8 mouse cellular contexts compared by ENCODE assay signal in the genomic region with DNA sequence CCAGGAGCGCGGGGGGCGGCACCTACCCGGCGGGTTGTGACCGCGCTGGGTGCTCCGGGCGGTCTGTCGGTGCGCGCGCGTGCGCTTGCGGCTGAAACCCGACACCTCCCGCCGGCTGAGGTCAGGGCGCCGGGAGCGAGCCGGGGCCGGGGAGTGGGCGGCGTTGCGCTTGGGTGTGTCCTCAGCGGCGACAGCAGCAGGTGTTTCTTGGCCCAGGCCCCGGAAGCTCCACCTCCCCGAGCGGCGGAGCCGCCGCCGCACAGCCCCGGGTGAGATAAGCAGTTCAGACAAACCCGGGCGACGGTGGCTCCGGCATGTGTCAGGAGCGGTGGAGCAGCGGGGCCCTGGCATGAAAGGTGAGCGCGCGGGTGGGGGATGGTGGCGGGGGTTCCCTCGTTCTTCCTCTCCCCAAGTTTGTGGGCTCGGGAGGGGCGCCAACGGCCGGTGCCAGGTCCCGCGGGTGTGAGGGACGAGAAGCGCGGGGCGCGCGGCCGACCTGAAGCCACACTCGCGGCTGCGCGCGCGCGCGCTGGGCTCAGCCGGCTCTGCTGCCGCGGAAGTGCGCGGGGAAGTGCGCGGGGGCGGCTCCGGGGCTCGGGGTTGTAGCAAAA. TPM values are rescaled to one million over a fixed set of nuclear protein-coding genes. Genes with fewer than 3 reads are reported as not detected.
DNase-seq lines count a peak whose midpoint lies in the region; ATAC-seq and TF ChIP-seq lines count a peak whose summit lies in the region.

No protein-coding gene starts in this region.

- TF ChIP-seq POLR2A in small intestine, adult 2 months (IDR thresholded peaks at IDR 0.05; ENCODE audit: low read depth, low read length): peak; percentile 76; the same call in 1 of the 2 replicates

- H3K4me1 ChIP-seq in forebrain, postnatal 0 days (ENCODE audit: insufficient read depth): peaks cover 26% of the 10 kb centered on the region
- H3K4me1 ChIP-seq in hindbrain, embryonic 14.5 days (replicated peaks; ENCODE audit: control insufficient read depth, insufficient read depth, low read length): peaks cover 83% of the 10 kb centered on the region
- H3K4me1 ChIP-seq in limb, embryonic 11.5 days (ENCODE audit: control insufficient read depth, insufficient read depth, low read length): peaks cover 76% of the 10 kb centered on the region
- H3K4me1 ChIP-seq in midbrain, embryonic 11.5 days (ENCODE audit: control insufficient read depth, insufficient read depth, low read length): peaks cover 84% of the 10 kb centered on the region
- H3K4me1 ChIP-seq in small intestine, adult 2 months (ENCODE audit: control insufficient read depth, insufficient read depth, insufficient read length, low read length): peaks cover 36% of the 10 kb centered on the region

- CTCF ChIA-PET in Patski (lab: Charles Lee): no interaction called here

- H3K27ac ChIP-seq in forebrain, postnatal 0 days (ENCODE audit: low read depth, low read length): peak overlapping the region; percentile 98
- H3K27ac ChIP-seq in hindbrain, embryonic 14.5 days: peak overlapping the region; percentile 99
- peak overlapping the region; percentile 67 for H3K27ac ChIP-seq in limb, embryonic 11.5 days (replicated peaks; ENCODE audit: low read depth, low read length)
- H3K27ac ChIP-seq in midbrain, embryonic 11.5 days (ENCODE audit: low read depth, low read length): peak overlapping the region; percentile 95
- H3K27ac ChIP-seq in small intestine, adult 2 months (ENCODE audit: insufficient read depth, low read depth, low read length): peak overlapping the region; percentile 84

- no peaks in the 10 kb centered on the region for H3K36me3 ChIP-seq in forebrain, postnatal 0 days (ENCODE audit: insufficient read depth)
- no peaks in the 10 kb centered on the region for H3K36me3 ChIP-seq in hindbrain, embryonic 14.5 days (replicated peaks; ENCODE audit: control insufficient read depth, insufficient read depth)
- no peaks in the 10 kb centered on the region for H3K36me3 ChIP-seq in limb, embryonic 11.5 days (ENCODE audit: control insufficient read depth, insufficient read depth, low read length)
- H3K36me3 ChIP-seq in midbrain, embryonic 11.5 days (ENCODE audit: control insufficient read depth, insufficient read depth, low read length): no peaks in the 10 kb centered on the region
- H3K36me3 ChIP-seq in small intestine, adult 2 months (ENCODE audit: control insufficient read depth, insufficient read depth, low read length): no peaks in the 10 kb centered on the region

- under 1% methylated on average over 74 of the region's 79 CpGs for WGBS in forebrain, postnatal 0 days
- WGBS in hindbrain, embryonic 14.5 days: under 1% methylated on average over 72 of the region's 79 CpGs
- 1% methylated on average over 72 of the region's 79 CpGs for WGBS in limb, embryonic 11.5 days
- WGBS in midbrain, embryonic 11.5 days: under 1% methylated on average over 69 of the region's 79 CpGs
- under 1% methylated on average over 77 of the region's 79 CpGs for WGBS in small intestine, adult 2 months

- POLR2A ChIA-PET in Patski (lab: Charles Lee): interaction anchor here (1.6 kb wide), 1 partner anchor 122 kb away, joined by 3 read pairs; no protein-coding TSS in a partner anchor

- TF ChIP-seq CTCF in Patski (IDR thresholded peaks at IDR 0.05): no peak
- TF ChIP-seq CTCF in forebrain, postnatal 0 days (IDR thresholded peaks at IDR 0.05; ENCODE audit: low read depth): no peak
- no peak for TF ChIP-seq CTCF in small intestine, adult 2 months (IDR thresholded peaks at IDR 0.05; ENCODE audit: extremely low read depth, insufficient read length, insufficient replicate concordance, low read depth, low read length)

- H3K9me3 ChIP-seq in forebrain, postnatal 0 days (ENCODE audit: low read length): no peaks in the 10 kb centered on the region
- no peaks in the 10 kb centered on the region for H3K9me3 ChIP-seq in hindbrain, embryonic 14.5 days (ENCODE audit: control insufficient read depth, low read length)
- no peaks in the 10 kb centered on the region for H3K9me3 ChIP-seq in limb, embryonic 11.5 days (ENCODE audit: control insufficient read depth, low read length)
- no peaks in the 10 kb centered on the region for H3K9me3 ChIP-seq in midbrain, embryonic 11.5 days (ENCODE audit: control insufficient read depth, low read length)

- peak; percentile 9 for ATAC-seq in Patski
- peak; percentile 19; the same call in 1 of the 2 replicates for ATAC-seq in forebrain, postnatal 0 days
- ATAC-seq in hindbrain, embryonic 14.5 days (ENCODE audit: low FRiP score): no peak
- ATAC-seq in limb, embryonic 11.5 days (ENCODE audit: insufficient number of reproducible peaks, low FRiP score, low TSS enrichment, low read depth): peak; percentile 11; the same call in 1 of the 2 replicates
- ATAC-seq in midbrain, embryonic 11.5 days (ENCODE audit: low FRiP score): peak; percentile 22
- ATAC-seq in monocyte, adult 5-6 weeks (replicated peaks; ENCODE audit: insufficient number of reproducible peaks, low FRiP score, low TSS enrichment, poor library complexity, severe bottlenecking): no peak

- DNase-seq in Patski (ENCODE audit: low read depth, low spot score): no peak
- DNase-seq in cerebellum, adult 18-20 months: peak; percentile 80 to 87
- DNase-seq in forebrain, postnatal 0 days: peak; percentile 80
- DNase-seq in hindbrain, embryonic 14.5 days (ENCODE audit: low spot score): peak; percentile 73
- DNase-seq in limb, embryonic 11.5 days (ENCODE audit: low spot score): peak; percentile 87
- peak; percentile 97 for DNase-seq in midbrain, embryonic 11.5 days (ENCODE audit: low spot score, missing footprints)

- H3K27me3 ChIP-seq in Patski: no peaks in the 10 kb centered on the region
- no peaks in the 10 kb centered on the region for H3K27me3 ChIP-seq in forebrain, postnatal 0 days (ENCODE audit: insufficient read depth, low read length)
- no peaks in the 10 kb centered on the region for H3K27me3 ChIP-seq in hindbrain, embryonic 14.5 days (ENCODE audit: control insufficient read depth, insufficient read depth, low read length)
- H3K27me3 ChIP-seq in limb, embryonic 11.5 days (ENCODE audit: control insufficient read depth, insufficient read depth, low read length): no peaks in the 10 kb centered on the region
- H3K27me3 ChIP-seq in midbrain, embryonic 11.5 days (ENCODE audit: control insufficient read depth, insufficient read depth, low read length): peaks cover 15% of the 10 kb centered on the region; the same call in 1 of the 2 replicates
- no peaks in the 10 kb centered on the region for H3K27me3 ChIP-seq in small intestine, adult 2 months (ENCODE audit: control insufficient read depth, insufficient read depth, low read length)

- H3K4me3 ChIP-seq in forebrain, postnatal 0 days (ENCODE audit: low read depth, low read length): peak overlapping the region; percentile 64
- H3K4me3 ChIP-seq in hindbrain, embryonic 14.5 days (replicated peaks; ENCODE audit: low read length): peak overlapping the region; percentile 56
- H3K4me3 ChIP-seq in limb, embryonic 11.5 days (ENCODE audit: low read depth, low read length): peak overlapping the region; percentile 54
- peak overlapping the region; percentile 67 for H3K4me3 ChIP-seq in midbrain, embryonic 11.5 days (ENCODE audit: low read depth, low read length)
- H3K4me3 ChIP-seq in small intestine, adult 2 months (ENCODE audit: low read depth, low read length): peak overlapping the region; percentile 84

- H3K4me2 ChIP-seq in forebrain, postnatal 0 days (ENCODE audit: low read depth): peak overlapping the region; percentile 98
- H3K4me2 ChIP-seq in hindbrain, embryonic 14.5 days (replicated peaks): peak overlapping the region; percentile 98
- H3K4me2 ChIP-seq in limb, embryonic 11.5 days (ENCODE audit: low read depth, severe bottlenecking): peak overlapping the region; percentile 96
- H3K4me2 ChIP-seq in midbrain, embryonic 11.5 days: peak overlapping the region; percentile 92

- in situ Hi-C loops in Patski (cut with MboI; ENCODE audit: low pct_unique_long_range_greater_than_20kb): loop anchor here (5.0 kb wide), 1 partner anchor 35 kb away; no protein-coding TSS in a partner anchor

- H3K9ac ChIP-seq in forebrain, postnatal 0 days: peak overlapping the region; percentile 76
- H3K9ac ChIP-seq in hindbrain, embryonic 14.5 days: peak overlapping the region; percentile 81
- peak overlapping the region; percentile 68 for H3K9ac ChIP-seq in limb, embryonic 11.5 days (ENCODE audit: low read length)
- H3K9ac ChIP-seq in midbrain, embryonic 11.5 days (ENCODE audit: low read length): peak overlapping the region; percentile 78

RNA-seq across cellular contexts. Expression of a gene that starts 51.8 kb away (rescaled TPM):
- 28.6 TPM for polyA plus RNA-seq in Patski (2021)
- 2.6 and 5.3 TPM in 2 replicates for total RNA-seq in forebrain, postnatal 0 days (2014; rRNA removed)
- 9.6 and 10.7 TPM in 2 replicates for polyA plus RNA-seq in forebrain, postnatal 0 days (2015; fragmentation: Nextera tagmentation; extraction: Ambion mirVana)
- polyA plus RNA-seq in hindbrain, embryonic 14.5 days (2014; fragmentation: Nextera tagmentation; extraction: Ambion mirVana): 17.5 and 18.2 TPM in 2 replicates
- 130 and 132 TPM in 2 replicates for polyA plus RNA-seq in limb, embryonic 11.5 days (2014; fragmentation: Nextera tagmentation; extraction: Ambion mirVana)
- 113 and 120 TPM in 2 replicates for polyA plus RNA-seq in midbrain, embryonic 11.5 days (2014; fragmentation: Nextera tagmentation; extraction: Ambion mirVana)
- polyA plus RNA-seq in small intestine, adult 2 months (2012; rRNA removed): 12.6 and 22.5 TPM in 2 replicates
- total RNA-seq in monocyte, adult 5-6 weeks (2017): 1.1 to 3.2 TPM (median 1.3 TPM) in 3 replicates

Comparison
In these comparisons a context has a peak if more than half of its experiments do, and no peak if none do; other contexts are left out.
1. ATAC-seq: peak in Patski (single experiment), forebrain, postnatal 0 days (single experiment), limb, embryonic 11.5 days (single experiment) and midbrain, embryonic 11.5 days (single experiment); none in hindbrain, embryonic 14.5 days (single experiment) and monocyte, adult 5-6 weeks (single experiment).
2. Peak in every context shown above with its lines, with median percentiles within 50 percentile points of each other: H3K27ac ChIP-seq, H3K4me2 ChIP-seq, H3K4me3 ChIP-seq and H3K9ac ChIP-seq.